Comparison of ENCODE assay signal across 13 mouse cellular contexts in the genomic region with DNA sequence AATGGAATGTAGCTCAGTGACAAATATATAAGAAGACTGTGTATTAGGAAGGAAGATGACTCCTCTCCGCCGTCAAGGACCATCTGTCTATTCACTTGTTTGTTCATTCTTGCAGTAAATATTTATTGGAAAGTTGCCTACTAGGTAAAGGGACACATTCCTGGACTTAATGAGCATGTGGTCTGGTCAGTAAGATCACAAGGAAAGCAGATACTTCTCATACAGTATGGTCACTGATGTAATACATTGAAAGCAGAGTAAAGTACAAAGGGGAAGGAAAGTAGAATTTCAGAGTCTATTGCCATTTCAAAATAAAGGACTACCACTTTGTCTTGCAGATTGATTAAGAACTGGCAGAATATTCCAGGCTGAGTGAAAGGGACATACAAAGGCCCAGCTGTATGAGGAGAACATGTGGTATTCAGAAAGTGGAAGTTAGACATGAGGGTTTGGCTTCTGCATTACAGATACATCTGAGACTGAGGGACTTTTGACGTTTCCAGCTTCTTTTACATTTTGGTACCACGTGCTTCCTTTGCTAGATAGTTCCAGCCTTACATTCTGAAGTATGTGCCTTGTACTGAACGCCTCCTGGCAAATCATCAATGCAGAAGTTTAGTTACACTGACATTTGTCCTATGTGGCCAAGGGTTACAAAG.
"Had no signal": no experiment of that assay in that cellular context is flagged by ENCODE, and none has a peak within 500 bp of the region (broad histone marks: within the 10 kb centered on the region; RNA-seq: fewer than 3 reads in every experiment).

No protein-coding gene starts in this region.

- H3K4me2 ChIP-seq: limb, embryonic 13.5 days; liver, embryonic 12.5 days; lung, embryonic 15.5 days; neural tube, embryonic 13.5 days; stomach, embryonic 15.5 days had no signal

- H3K9ac ChIP-seq: limb, embryonic 13.5 days; liver, embryonic 12.5 days; lung, embryonic 15.5 days; neural tube, embryonic 13.5 days; stomach, embryonic 15.5 days had no signal

- H3K27ac ChIP-seq: limb, embryonic 13.5 days; liver, embryonic 12.5 days; lung, embryonic 15.5 days; midbrain, embryonic 10.5 days; neural tube, embryonic 13.5 days; stomach, embryonic 15.5 days had no signal

- DNase-seq: kidney, adult 2 months; kidney, postnatal 10 days; midbrain, embryonic 14.5 days; retina, postnatal 1 day; thymus, adult 2 months; thymus, postnatal 25 days had no signal

- H3K4me1 ChIP-seq: liver, embryonic 12.5 days; lung, embryonic 15.5 days; midbrain, embryonic 10.5 days; neural tube, embryonic 13.5 days; stomach, embryonic 15.5 days had no signal

- H3K4me3 ChIP-seq: limb, embryonic 13.5 days; liver, embryonic 12.5 days; lung, embryonic 15.5 days; midbrain, embryonic 10.5 days; neural tube, embryonic 13.5 days; stomach, embryonic 15.5 days had no signal

- ATAC-seq: intestine, embryonic 16.5 days; liver, embryonic 12.5 days had no signal

- H3K9me3 ChIP-seq: limb, embryonic 13.5 days; liver, embryonic 12.5 days; lung, embryonic 15.5 days; midbrain, embryonic 10.5 days; neural tube, embryonic 13.5 days; stomach, embryonic 15.5 days had no signal

- H3K36me3 ChIP-seq: limb, embryonic 13.5 days; liver, embryonic 12.5 days; lung, embryonic 15.5 days; midbrain, embryonic 10.5 days; neural tube, embryonic 13.5 days; stomach, embryonic 15.5 days had no signal

- H3K27me3 ChIP-seq: limb, embryonic 13.5 days; liver, embryonic 12.5 days; lung, embryonic 15.5 days; neural tube, embryonic 13.5 days; stomach, embryonic 15.5 days had no signal
